Mouse (Mus musculus) G1E (cell line): ENCODE data around the gene Sycp3.

Experiments used
- CTCF ChIP-seq: IDR thresholded peaks from 2 replicates; pipeline ENCODE4 v1.5.1; 2012; ENCODE audit warnings: low read depth, low read length, inconsistent platforms, mixed read lengths
- GATA1 ChIP-seq: IDR thresholded peaks from 2 replicates; pipeline ENCODE4 v1.6.1; 2012; ENCODE audit warnings: borderline replicate concordance, low read length, inconsistent platforms, mixed read lengths
- GATA2 ChIP-seq: IDR thresholded peaks from 2 replicates; pipeline ENCODE4 v1.6.1; 2012; ENCODE audit warnings: low read depth, low read length, inconsistent platforms, borderline replicate concordance
- POLR2AphosphoS5 ChIP-seq: IDR thresholded peaks from 2 replicates; pipeline ENCODE4 v1.6.1; 2012; ENCODE audit warnings: low read depth, low read length, inconsistent platforms; ENCODE audit not compliant: insufficient replicate concordance
- TAL1 ChIP-seq: conservative IDR thresholded peaks from 2 replicates; pipeline ENCODE4 v1.6.1; 2012; ENCODE audit warnings: low read depth, low read length, inconsistent platforms, mixed read lengths

- TF ChIP-seq CTCF = no peak
- no peak for TF ChIP-seq TAL1
- TF ChIP-seq GATA2 = no peak
- no peak for TF ChIP-seq POLR2AphosphoS5
- TF ChIP-seq GATA1 = no peak
Measured at GRCm38 (mm10) chr10:88511355-88511754, 52.0 kb downstream of the Sycp3 start.
